Mouse (Mus musculus) layer of hippocampus, adult 18-20 months (tissue): ENCODE data around the gene Olfr912. TPM values are rescaled to one million over a fixed set of nuclear protein-coding genes. Genes with fewer than 3 reads are reported as not detected.

ENCODE experiments used
- DNase-seq, 2 experiments: peaks; one replicate each; pipeline ENCODE4 v3.0.0; 2022; ENCODE audit warnings: low spot score in 2 of 2
- long read RNA-seq: library from polyadenylated mRNA; stranded (forward); transcript quantifications from one replicate; pipeline ENCODE4 v2.0.0, GENCODE M21; 2021
- total RNA-seq, 2 experiments: library from RNA; stranded (reverse); gene quantifications; 2 replicates each; pipeline ENCODE4 v1.2.3; 2021

Olfr912 gene
- total RNA-seq: not detected
- long read RNA-seq: 0 reads

DNA sequence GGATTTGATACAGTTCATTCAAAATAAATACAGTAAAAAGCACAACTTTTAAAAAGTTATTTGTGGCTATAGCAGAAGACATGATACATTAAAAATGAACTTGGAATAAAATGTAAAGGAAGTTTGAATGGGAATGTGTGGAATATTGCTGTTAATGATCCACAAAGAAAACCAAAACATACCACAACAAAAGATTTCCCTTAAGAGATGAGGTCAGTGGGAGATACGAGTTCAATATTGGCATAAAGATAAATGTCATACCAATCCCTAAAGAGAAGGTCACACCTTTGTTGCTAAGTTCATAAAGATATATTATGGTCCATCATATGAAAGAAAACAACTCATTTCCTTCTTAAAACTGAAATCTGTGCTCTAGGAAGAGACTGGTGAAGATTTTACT is at the start of gene Olfr912:
Gene Olfr912 (plus strand): TSS at position 301 of the 400 bp plus-strand sequence.
- no peak for DNase-seq

DNA sequence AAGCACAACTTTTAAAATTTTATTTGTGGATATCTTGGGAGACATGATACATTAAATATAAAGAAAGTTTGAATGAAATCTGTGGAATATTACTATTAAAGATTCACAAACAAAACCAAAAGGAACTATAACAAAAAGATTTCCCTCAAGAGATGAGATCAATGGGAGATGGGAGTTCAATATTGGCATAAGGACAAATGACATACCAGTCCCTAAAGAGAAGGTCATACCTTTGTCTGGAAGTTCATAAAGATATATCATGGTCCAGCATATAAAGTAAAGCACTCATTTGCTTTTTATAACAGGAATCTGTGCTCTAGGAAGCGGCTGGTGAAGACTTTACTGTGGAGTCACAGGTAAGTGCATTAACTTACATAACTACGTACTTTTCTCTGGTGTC is 42.4 kb upstream of the Olfr912 start, which contains the start of gene Olfr910:
Gene Olfr910 (plus strand): TSS at position 301 of the 400 bp plus-strand sequence.
- DNase-seq: no peak

DNA sequence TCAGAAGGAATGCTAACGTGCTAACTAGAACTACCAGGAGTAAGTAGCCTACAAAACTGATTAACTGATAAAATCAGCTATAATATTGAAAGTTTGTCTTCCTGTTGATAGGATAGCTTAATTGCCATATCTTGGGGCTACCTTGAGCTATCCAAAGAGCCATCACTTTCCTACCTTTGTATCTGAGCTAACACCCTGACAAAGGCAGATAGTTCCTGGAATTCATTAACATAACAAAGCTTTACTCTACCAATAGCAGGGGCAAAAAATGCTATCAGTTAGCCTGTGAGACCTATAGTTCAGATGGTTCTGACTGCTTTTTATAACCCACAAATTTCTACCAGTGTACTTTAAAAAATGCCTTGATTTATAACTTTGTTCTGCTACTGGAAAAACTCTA is 11.1 kb downstream of the Olfr912 start:
- no peak for DNase-seq

DNA sequence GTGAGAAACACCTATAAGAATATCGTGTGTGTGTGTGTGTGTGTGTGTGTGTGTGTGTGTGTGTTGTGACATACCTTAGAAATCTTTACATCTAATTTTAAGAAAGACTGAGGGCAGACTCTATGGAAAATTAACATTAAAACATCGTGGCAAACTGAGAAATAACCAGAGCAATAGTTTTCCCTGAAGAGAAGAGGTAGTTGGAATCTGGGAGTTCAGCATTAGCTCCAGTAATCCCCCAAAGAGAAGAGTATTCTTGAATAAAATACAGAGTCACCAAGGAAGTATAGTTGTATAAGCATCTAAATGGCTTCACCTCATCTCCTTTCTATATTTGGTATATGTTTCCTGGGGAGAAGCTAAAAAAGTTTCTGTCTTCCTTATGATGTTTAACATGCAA is 12.5 kb downstream of the Olfr912 start, which contains the start of gene Olfr913:
Gene Olfr913 (plus strand): TSS at position 301 of the 400 bp plus-strand sequence.
- DNase-seq: no peak

DNA sequence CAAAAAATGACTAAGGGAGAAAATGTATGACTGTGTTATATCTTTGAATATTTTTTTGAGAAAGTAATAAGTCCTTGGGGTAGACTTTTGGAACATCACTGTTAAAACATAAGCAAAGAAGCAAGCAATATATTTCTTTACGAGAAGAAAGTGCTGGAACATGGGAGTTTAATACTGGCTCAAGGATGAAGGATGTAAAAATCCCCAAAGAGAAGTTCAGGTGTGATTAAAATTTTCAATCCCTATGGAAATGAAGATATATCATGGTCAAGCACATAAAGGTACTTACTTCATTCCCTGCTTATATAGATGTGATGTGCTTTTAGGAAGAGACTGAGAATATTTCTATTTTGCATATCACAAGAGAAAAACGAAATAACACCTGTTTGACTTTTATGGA is 24.8 kb downstream of the Olfr912 start, which contains the start of gene Olfr914:
Gene Olfr914 (plus strand): TSS at position 301 of the 400 bp plus-strand sequence.
- no peak for DNase-seq

DNA sequence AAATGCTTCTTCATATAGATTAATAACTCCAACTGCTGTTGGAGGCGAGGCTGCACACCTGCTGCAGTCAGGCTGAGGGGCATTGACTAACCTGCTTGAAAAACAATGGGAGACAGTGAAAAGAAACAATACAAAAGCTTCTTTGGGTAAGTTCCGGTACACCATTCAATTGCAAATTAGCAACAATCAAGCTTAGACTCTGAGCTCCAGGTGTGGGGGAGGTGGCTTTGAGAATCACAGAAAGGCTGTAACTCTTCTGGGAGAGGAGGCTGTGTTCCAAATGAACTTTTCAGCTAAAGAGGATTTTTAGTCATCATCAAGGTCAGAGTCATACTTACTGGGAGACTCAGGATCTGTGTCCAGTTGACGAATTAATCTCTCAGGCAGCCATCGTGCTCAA is 52.4 kb downstream of the Olfr912 start:
- no peak for DNase-seq

Other genes with a start within 250 kb of the Olfr912 start
- gene Olfr898, start 231.8 kb upstream of the Olfr912 start, total RNA-seq: not detected
- gene Olfr250, start 213.3 kb upstream of the Olfr912 start, total RNA-seq: not detected
- gene Olfr251, start 203.1 kb upstream of the Olfr912 start, total RNA-seq: not detected
- not detected for gene Olfr147, start 178.5 kb upstream of the Olfr912 start, total RNA-seq
- not detected for gene Olfr901, start 150.7 kb upstream of the Olfr912 start, total RNA-seq
- gene Olfr902, start 132.5 kb upstream of the Olfr912 start, total RNA-seq: not detected
- not detected for gene Olfr904, start 117.0 kb upstream of the Olfr912 start, total RNA-seq
- gene Olfr905, start 109.1 kb upstream of the Olfr912 start, total RNA-seq: not detected
- gene Olfr906, start 93.1 kb upstream of the Olfr912 start, total RNA-seq: not detected
- gene Olfr907, start 84.4 kb upstream of the Olfr912 start, total RNA-seq: not detected
- gene Olfr911-ps1, start 58.6 kb upstream of the Olfr912 start, total RNA-seq: not detected
- gene Olfr910, start 42.3 kb upstream of the Olfr912 start, total RNA-seq: not detected
- not detected for gene Olfr913, start 12.6 kb downstream of the Olfr912 start, total RNA-seq
- gene Olfr914, start 24.9 kb downstream of the Olfr912 start, total RNA-seq: not detected
- not detected for gene Olfr916, start 79.7 kb downstream of the Olfr912 start, total RNA-seq
- not detected for gene Olfr917, start 85.7 kb downstream of the Olfr912 start, total RNA-seq
- not detected for gene Olfr918, start 94.4 kb downstream of the Olfr912 start, total RNA-seq
- gene Olfr919, start 123.5 kb downstream of the Olfr912 start, total RNA-seq: not detected
- 10 to 100 TPM; 13.4 to 14.6 TPM for gene Vwa5a, start 138.1 kb downstream of the Olfr912 start, total RNA-seq
- gene Olfr920, start 172.1 kb downstream of the Olfr912 start, total RNA-seq: under 1 TPM; 0.12 to 0.15 TPM
- gene Olfr921, start 192.9 kb downstream of the Olfr912 start, total RNA-seq: not detected
- not detected for gene Olfr922, start 234.4 kb downstream of the Olfr912 start, total RNA-seq
- gene Olfr923, start 246.4 kb downstream of the Olfr912 start, total RNA-seq: not detected